Mouse (Mus musculus) splenic B cell, adult 2 months (primary cell): ENCODE results near the gene Tssk1.

Experiments used
- DNase-seq: peaks from one replicate; pipeline ENCODE4 v3.0.0-alpha.2; 2011; ENCODE audit warnings: low read depth, low spot score
- H3K27me3 ChIP-seq: 2 replicates; pipeline ENCODE4 v1.6.1; 2012; ENCODE audit warnings: mild to moderate bottlenecking, low read length, moderate library complexity, mixed read lengths; ENCODE audit not compliant: control insufficient read depth, poor library complexity, insufficient read depth, severe bottlenecking
- H3K36me3 ChIP-seq: 2 replicates; pipeline ENCODE4 v1.6.1; 2012; ENCODE audit warnings: mild to moderate bottlenecking, low read length, moderate library complexity, mixed read lengths; ENCODE audit not compliant: control insufficient read depth, poor library complexity, insufficient read depth, severe bottlenecking

The Tssk1 gene

GRCm38 (mm10) chr16:17882196-17882595, 11.8 kb upstream of the Tssk1 start:
- DNase-seq = no peak
- Histone ChIP-seq H3K36me3 (peaks cover 5% of the 10 kb centered on the region; the same call in 1 of the 2 replicates), H3K27me3 (no peaks in the 10 kb centered on the region)

GRCm38 (mm10) chr16:17884116-17884515, 9.9 kb upstream of the Tssk1 start:
- H3K36me3 ChIP-seq = peaks cover 5% of the 10 kb centered on the region; the same call in 1 of the 2 replicates
- no peaks in the 10 kb centered on the region for H3K27me3 ChIP-seq
- no peak for DNase-seq

GRCm38 (mm10) chr16:17889689-17890341, 4.2 kb upstream of the Tssk1 start:
- no peak for DNase-seq
- H3K36me3 ChIP-seq = peaks cover 5% of the 10 kb centered on the region; the same call in 1 of the 2 replicates

GRCm38 (mm10) chr16:17890342-17890727, 3.7 kb upstream of the Tssk1 start:
- DNase-seq = no peak
- Histone ChIP-seq H3K36me3 (peaks cover 5% of the 10 kb centered on the region; the same call in 1 of the 2 replicates), H3K27me3 (no peaks in the 10 kb centered on the region)

More at GRCm38 (mm10) chr16:17889689-17890341, 4.2 kb upstream of the Tssk1 start:
- no peaks in the 10 kb centered on the region for H3K27me3 ChIP-seq

GRCm38 (mm10) chr16:17890917-17891566, 3.0 kb upstream of the Tssk1 start:
- Histone ChIP-seq H3K27me3 (no peaks in the 10 kb centered on the region), H3K36me3 (no peaks in the 10 kb centered on the region; the same call in 1 of the 2 replicates)
- DNase-seq = no peak

GRCm38 (mm10) chr16:17891567-17891959, 2.5 kb upstream of the Tssk1 start, which contains the start of gene Gm20518:
TSS of gene Gm20518 (minus strand) at chr16:17891671.
- peak; percentile 97 for DNase-seq
- Histone ChIP-seq H3K27me3 (no peaks in the 10 kb centered on the region), H3K36me3 (no peaks in the 10 kb centered on the region; the same call in 1 of the 2 replicates)

- DNase-seq = no peak
- H3K27me3 ChIP-seq = no peaks in the 10 kb centered on the region
- H3K36me3 ChIP-seq = no peaks in the 10 kb centered on the region; the same call in 1 of the 2 replicates
These were observed 1.4 kb upstream of the Tssk1 start for GRCm38 (mm10) chr16:17892606-17893005.

GRCm38 (mm10) chr16:17896091-17896490, 2.1 kb downstream of the Tssk1 start:
- no peaks in the 10 kb centered on the region; the same call in 1 of the 2 replicates for H3K36me3 ChIP-seq
- DNase-seq = no peak
- H3K27me3 ChIP-seq = no peaks in the 10 kb centered on the region

GRCm38 (mm10) chr16:17898462-17898861, 4.4 kb downstream of the Tssk1 start, which contains the start of the genes Dgcr2 and Tssk2:
TSS of gene Dgcr2 (minus strand) at chr16:17898562.
TSS of gene Tssk2 (plus strand) at chr16:17898637.
- no peaks in the 10 kb centered on the region for H3K27me3 ChIP-seq
- peaks cover 4% of the 10 kb centered on the region for H3K36me3 ChIP-seq
- no peak for DNase-seq

- H3K27me3 ChIP-seq = no peaks in the 10 kb centered on the region; the same call in 1 of the 2 replicates
- H3K36me3 ChIP-seq = peaks cover 4% of the 10 kb centered on the region; the same call in 1 of the 2 replicates
- peak; percentile 96 for DNase-seq
These were observed 17.1 kb downstream of the Tssk1 start, which contains the start of gene Ess2 for GRCm38 (mm10) chr16:17911052-17911595. TSS of gene Ess2 (minus strand) at chr16:17911348.

- DNase-seq = peak; percentile 34
- Histone ChIP-seq H3K36me3 (no peaks in the 10 kb centered on the region), H3K27me3 (no peaks in the 10 kb centered on the region; the same call in 1 of the 2 replicates)
These were observed 20.6 kb downstream of the Tssk1 start, which contains the start of gene Gsc2 for GRCm38 (mm10) chr16:17914307-17915249. TSS of gene Gsc2 (minus strand) at chr16:17915059.

GRCm38 (mm10) chr16:17920586-17920985, 26.6 kb downstream of the Tssk1 start:
- DNase-seq = no peak
- no peaks in the 10 kb centered on the region; the same call in 1 of the 2 replicates for H3K36me3 ChIP-seq
- H3K27me3 ChIP-seq = no peaks in the 10 kb centered on the region

- Histone ChIP-seq H3K27me3 (no peaks in the 10 kb centered on the region), H3K36me3 (peaks cover 2% of the 10 kb centered on the region; the same call in 1 of the 2 replicates)
- peak; percentile 97 for DNase-seq
These were observed 27.5 kb downstream of the Tssk1 start for GRCm38 (mm10) chr16:17921325-17922162.
